Mouse (Mus musculus) liver, embryonic 14.5 days (tissue): ENCODE measurements around the gene Otx1. TPM values are rescaled to one million over a fixed set of nuclear protein-coding genes. Genes with fewer than 3 reads are reported as not detected.
A peak's percentile ranks its signal among the peaks of the same experiment; 100 is the strongest.

Experiments used
- ATAC-seq: fragments of 200-750 bp; cut with Nextera tagmentation; 2 replicates; pipeline ENCODE4 v1.8.0; 2017; ENCODE audit warnings: moderate number of reproducible peaks, mild to moderate bottlenecking, moderate library complexity; ENCODE audit not compliant: insufficient read depth
- DNase-seq, 3 experiments: peaks; one replicate each; pipeline ENCODE4 v3.0.0-alpha.2; 2012 to 2013; ENCODE audit warnings: low read depth in 3 of 3, low spot score in 3 of 3
- H3K27ac ChIP-seq: fragments of 300-500 bp; sonication (generic); 2 replicates; pipeline ENCODE4 v1.5.1; 2014; ENCODE audit warnings: moderate library complexity, mild to moderate bottlenecking, control low read depth, inconsistent platforms
- H3K27me3 ChIP-seq: fragments of 300-500 bp; sonication (generic); 2 replicates; pipeline ENCODE4 v1.6.1; 2014; ENCODE audit warnings: mild to moderate bottlenecking, low read length, moderate library complexity; ENCODE audit not compliant: control insufficient read depth, insufficient read depth
- H3K36me3 ChIP-seq: fragments of 300-500 bp; sonication (generic); replicated peaks from 2 replicates; pipeline ENCODE4 v1.6.1; 2014; ENCODE audit warnings: low read depth; ENCODE audit not compliant: control insufficient read depth, insufficient read depth
- H3K4me1 ChIP-seq, 2 experiments: fragments of 200-500 bp in 1 of 2; fragments of 300-500 bp in 1 of 2; sonication (generic) in 1 of 2; replicated peaks; 2 replicates each; pipeline ENCODE4 v1.6.1; 2012 to 2014; ENCODE audit warnings: antibody characterized with exemption in 1 of 2, inconsistent platforms in 1 of 2, low read length in 1 of 2; ENCODE audit not compliant: control insufficient read depth in 2 of 2, insufficient read depth in 2 of 2
- H3K4me2 ChIP-seq: fragments of 300-500 bp; sonication (generic); 2 replicates; pipeline ENCODE4 v1.6.1; 2014; ENCODE audit warnings: low read depth, mild to moderate bottlenecking, control low read depth, moderate library complexity
- H3K4me3 ChIP-seq, 2 experiments: fragments of 200-500 bp in 1 of 2; fragments of 300-500 bp in 1 of 2; sonication (generic) in 1 of 2; 2 replicates each; pipeline ENCODE4 v1.5.1; 2012 to 2014; ENCODE audit warnings: low read depth in 2 of 2, low read length in 2 of 2, mild to moderate bottlenecking in 2 of 2, control low read depth in 1 of 2, inconsistent platforms in 1 of 2, moderate library complexity in 1 of 2; ENCODE audit not compliant: insufficient read depth in 1 of 2
- H3K9ac ChIP-seq: fragments of 300-500 bp; sonication (generic); replicated peaks from 2 replicates; pipeline ENCODE4 v1.6.1; 2014; ENCODE audit warnings: mild to moderate bottlenecking, control low read depth, moderate library complexity
- H3K9me3 ChIP-seq: fragments of 300-500 bp; sonication (generic); 2 replicates; pipeline ENCODE4 v1.6.1; 2016; ENCODE audit warnings: low read length, mixed read lengths; ENCODE audit not compliant: control insufficient read depth
- CTCF ChIP-seq: IDR thresholded peaks from 2 replicates; pipeline ENCODE4 v1.5.1; 2016; ENCODE audit warnings: antibody characterized with exemption, low read depth, control low read depth
- EP300 ChIP-seq: IDR thresholded peaks from 2 replicates; pipeline ENCODE4 v1.6.1; 2016; ENCODE audit warnings: antibody characterized with exemption, low read depth
- WGBS: fragments of 180-500 bp; shearing (Covaris S2); extraction: QIAGEN DNeasy Blood & Tissue Kit; methylation state at CpG from one replicate; pipeline ENCODE4 v1.1.7; 2014; ENCODE audit not compliant: insufficient replicate concordance; 5-methylcytosine and 5-hydroxymethylcytosine counted together
- polyA plus RNA-seq, 2 experiments: library from polyadenylated mRNA; depleted of rRNA in 1 of 2; stranded (reverse) in 1 of 2; unstranded in 1 of 2; fragments of >200 nt; fragmentation: Nextera tagmentation in 1 of 2; extraction: Ambion mirVana in 1 of 2; gene quantifications; 2 replicates each; pipeline versions ENCODE4 v1.2.1 to v1.2.3; 2012 to 2014

Gene Otx1
- polyA plus RNA-seq (2012; rRNA removed) (0.08 TPM in 1 of 2 replicates, not detected in the other), polyA plus RNA-seq (2014; fragmentation: Nextera tagmentation; extraction: Ambion mirVana) (not detected in 2 replicates)

- no peak for DNase-seq
- no peaks in the 10 kb centered on the region for H3K9me3 ChIP-seq
Observed at GRCm38 (mm10) chr11:22002783-22003340, at the start of gene Otx1. Gene Otx1, minus strand, starts transcription at chr11:22002897.

GRCm38 (mm10) chr11:22050864-22051263 is 48.2 kb upstream of the Otx1 start:
- WGBS, result 72% methylated on average over 7 of the region's 7 CpGs
- H3K4me2 ChIP-seq, result no peak overlapping the region
- H3K36me3 ChIP-seq, result no peaks in the 10 kb centered on the region
- no peak overlapping the region for H3K4me3 ChIP-seq
- TF ChIP-seq CTCF (no peak), EP300 (no peak)
- H3K4me1 ChIP-seq, result no peaks in the 10 kb centered on the region
- no peak for ATAC-seq
- no peaks in the 10 kb centered on the region for H3K27me3 ChIP-seq
- no peaks in the 10 kb centered on the region for H3K9me3 ChIP-seq
- H3K27ac ChIP-seq, result no peak overlapping the region
- no peak for DNase-seq
- no peak overlapping the region for H3K9ac ChIP-seq

More at GRCm38 (mm10) chr11:22002783-22003340, at the start of gene Otx1:
- TF ChIP-seq EP300 (no peak), CTCF (no peak)
- Histone ChIP-seq H3K4me2 (peak within 1 kb of the TSS; percentile 58), H3K4me1 (no peaks in the 10 kb centered on the region), H3K36me3 (no peaks in the 10 kb centered on the region), H3K27me3 (peaks cover 98% of the 10 kb centered on the region), H3K9ac (no peak within 1 kb of the TSS), H3K27ac (no peak within 1 kb of the TSS), H3K4me3 (peak within 1 kb of the TSS; percentile 2 to 52; a peak in 3 of 4 replicates)
- ATAC-seq, result no peak
- 1% methylated on average over 34 of the region's 34 CpGs for WGBS

GRCm38 (mm10) chr11:22039854-22040426 is 37.2 kb upstream of the Otx1 start:
- 64% methylated on average over 6 of the region's 6 CpGs for WGBS
- TF ChIP-seq EP300 (no peak), CTCF (no peak)
- no peaks in the 10 kb centered on the region for H3K27me3 ChIP-seq
- no peak for ATAC-seq
- H3K9me3 ChIP-seq, result no peaks in the 10 kb centered on the region
- no peak for DNase-seq
- no peak overlapping the region for H3K9ac ChIP-seq
- H3K27ac ChIP-seq, result no peak overlapping the region
- no peaks in the 10 kb centered on the region for H3K36me3 ChIP-seq
- no peaks in the 10 kb centered on the region for H3K4me1 ChIP-seq
- no peak overlapping the region for H3K4me3 ChIP-seq
- no peak overlapping the region for H3K4me2 ChIP-seq

- no peaks in the 10 kb centered on the region for H3K27me3 ChIP-seq
- WGBS, result 52% methylated on average over 7 of the region's 7 CpGs
- no peaks in the 10 kb centered on the region for H3K36me3 ChIP-seq
- DNase-seq, result no peak
- no peak for TF ChIP-seq EP300
- no peak for TF ChIP-seq CTCF
- H3K9me3 ChIP-seq, result no peaks in the 10 kb centered on the region
- no peak overlapping the region for H3K9ac ChIP-seq
- H3K4me2 ChIP-seq, result no peak overlapping the region
- H3K27ac ChIP-seq, result no peak overlapping the region
- H3K4me1 ChIP-seq, result no peaks in the 10 kb centered on the region
- no peak overlapping the region for H3K4me3 ChIP-seq
- ATAC-seq, result no peak
Observed at GRCm38 (mm10) chr11:22034564-22035105, 31.9 kb upstream of the Otx1 start.

GRCm38 (mm10) chr11:22033582-22033981 is 30.9 kb upstream of the Otx1 start:
- Histone ChIP-seq H3K4me1 (no peaks in the 10 kb centered on the region), H3K27ac (no peak overlapping the region), H3K4me2 (no peak overlapping the region), H3K36me3 (no peaks in the 10 kb centered on the region), H3K27me3 (no peaks in the 10 kb centered on the region), H3K4me3 (no peak overlapping the region), H3K9ac (no peak overlapping the region), H3K9me3 (no peaks in the 10 kb centered on the region)
- WGBS, result 62% methylated on average over 3 of the region's 3 CpGs
- ATAC-seq (no peak), DNase-seq (no peak)
- no peak for TF ChIP-seq EP300
- no peak for TF ChIP-seq CTCF
